Mouse (Mus musculus) kidney, postnatal 14 days (tissue): ENCODE data around the gene Ptpn23.
"Not testable (repeated sequence)": the region's sequence is repeated elsewhere in the genome, so short reads cannot be mapped to it uniquely, and the experiment has no call there.

ENCODE experiments used
- DNase-seq: peaks from one replicate; pipeline ENCODE4 v3.0.0; 2022; ENCODE audit warnings: mixed read lengths

The Ptpn23 gene

GRCm38 (mm10) chr9:110380662-110381061, 27.4 kb downstream of the Ptpn23 start:
- DNase-seq = no peak

GRCm38 (mm10) chr9:110379361-110379760, 28.7 kb downstream of the Ptpn23 start:
- no peak for DNase-seq

DNA sequence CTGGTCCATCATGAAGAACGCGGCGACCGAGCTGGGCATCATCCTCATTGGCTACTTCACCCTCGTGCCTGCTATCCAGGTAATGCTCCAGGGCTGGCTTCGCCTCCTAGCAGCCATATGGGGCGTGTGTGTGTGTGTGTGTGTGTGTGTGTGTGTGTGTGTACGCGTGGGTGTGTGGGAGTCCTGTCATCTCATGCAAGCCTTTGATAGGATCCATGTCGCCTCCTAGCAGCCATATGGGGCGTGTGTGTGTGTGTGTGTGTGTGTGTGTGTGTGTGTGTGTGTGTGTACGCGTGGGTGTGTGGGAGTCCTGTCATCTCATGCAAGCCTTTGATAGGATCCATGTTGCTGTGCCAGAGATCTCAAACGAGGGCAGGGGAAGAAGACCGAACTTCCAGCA, 30.4 kb downstream of the Ptpn23 start:
- not testable (repeated sequence) for DNase-seq

- no peak for DNase-seq
Observed at GRCm38 (mm10) chr9:110375668-110376067, 32.3 kb downstream of the Ptpn23 start.

GRCm38 (mm10) chr9:110373871-110374270, 34.1 kb downstream of the Ptpn23 start:
- no peak for DNase-seq

- no peak for DNase-seq
Observed at GRCm38 (mm10) chr9:110369860-110370259, 38.2 kb downstream of the Ptpn23 start.

- DNase-seq = peak; percentile 54
Observed at GRCm38 (mm10) chr9:110366746-110367145, 41.3 kb downstream of the Ptpn23 start.

- DNase-seq = no peak
Observed at GRCm38 (mm10) chr9:110362337-110362736, 45.7 kb downstream of the Ptpn23 start.

DNA sequence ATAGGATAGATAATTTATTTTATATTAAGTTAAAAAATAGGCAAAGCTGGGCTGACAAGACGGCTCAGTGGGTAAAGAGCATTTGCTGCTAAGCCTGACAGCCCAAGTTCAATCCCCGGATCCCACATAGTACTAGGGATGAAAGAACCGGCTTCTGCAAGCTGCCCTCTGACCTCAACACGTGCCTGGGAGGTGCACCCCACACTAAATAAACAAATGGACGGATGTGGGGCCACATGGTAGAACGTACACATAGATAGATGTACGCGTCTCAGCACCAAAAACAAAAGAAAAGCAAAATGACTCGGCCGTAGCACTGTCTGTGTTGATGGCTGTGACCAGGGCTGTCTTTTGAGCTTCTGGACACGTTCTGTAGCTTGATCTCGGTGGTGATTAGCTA, 46.7 kb downstream of the Ptpn23 start:
- DNase-seq = no peak

DNA sequence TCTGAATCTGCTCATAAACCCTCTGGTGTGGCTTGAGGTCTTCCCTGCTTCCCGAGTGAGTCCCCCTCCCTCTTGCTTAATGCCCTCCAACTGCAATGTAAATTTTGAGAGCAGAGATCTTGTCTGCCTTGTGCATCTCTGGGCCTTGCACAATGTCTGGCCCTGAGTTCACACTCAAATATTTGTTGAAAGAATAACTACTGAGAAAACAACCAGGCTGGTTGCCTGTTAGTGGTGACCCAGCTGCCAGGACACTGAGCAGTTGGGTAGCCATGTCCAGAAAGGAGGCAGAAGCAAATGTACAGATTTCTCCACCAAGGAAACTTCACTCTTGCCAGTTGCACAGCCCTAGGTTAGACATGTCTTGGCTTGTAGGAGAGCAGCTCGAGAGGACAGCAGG, 49.7 kb downstream of the Ptpn23 start:
- no peak for DNase-seq

GRCm38 (mm10) chr9:110351932-110352632, 55.9 kb downstream of the Ptpn23 start:
- DNase-seq = no peak

- DNase-seq = no peak
Observed at GRCm38 (mm10) chr9:110351350-110351749, 56.7 kb downstream of the Ptpn23 start.

- DNase-seq = peak; percentile 35
Observed at GRCm38 (mm10) chr9:110350612-110351011, 57.4 kb downstream of the Ptpn23 start.

DNA sequence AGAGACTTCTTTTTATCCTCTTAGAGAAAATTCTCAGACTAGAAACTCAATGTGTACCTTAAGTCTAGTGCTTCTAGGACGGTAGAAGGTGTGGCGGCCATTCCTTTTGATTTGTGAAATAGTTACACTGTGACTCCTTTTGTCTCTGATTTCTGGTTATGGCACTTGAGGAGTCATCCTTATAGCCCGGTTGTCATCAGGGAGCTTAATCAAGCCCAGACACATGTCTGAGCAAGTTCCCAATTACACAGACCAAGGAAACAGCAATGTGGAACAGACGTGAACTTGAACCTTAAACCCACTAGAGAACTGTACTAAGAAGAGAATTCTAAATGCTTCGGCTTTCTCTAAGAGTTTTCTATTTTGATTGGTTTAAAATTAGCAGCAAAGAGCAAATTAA, 57.8 kb downstream of the Ptpn23 start:
- DNase-seq = no peak

- DNase-seq = no peak
Observed at GRCm38 (mm10) chr9:110348899-110349298, 59.1 kb downstream of the Ptpn23 start.

- DNase-seq = no peak
Observed at GRCm38 (mm10) chr9:110345057-110345739, 62.8 kb downstream of the Ptpn23 start.

- no peak for DNase-seq
Observed at GRCm38 (mm10) chr9:110343805-110344204, 64.2 kb downstream of the Ptpn23 start.

GRCm38 (mm10) chr9:110342008-110342407, 66.0 kb downstream of the Ptpn23 start:
- DNase-seq = no peak

DNA sequence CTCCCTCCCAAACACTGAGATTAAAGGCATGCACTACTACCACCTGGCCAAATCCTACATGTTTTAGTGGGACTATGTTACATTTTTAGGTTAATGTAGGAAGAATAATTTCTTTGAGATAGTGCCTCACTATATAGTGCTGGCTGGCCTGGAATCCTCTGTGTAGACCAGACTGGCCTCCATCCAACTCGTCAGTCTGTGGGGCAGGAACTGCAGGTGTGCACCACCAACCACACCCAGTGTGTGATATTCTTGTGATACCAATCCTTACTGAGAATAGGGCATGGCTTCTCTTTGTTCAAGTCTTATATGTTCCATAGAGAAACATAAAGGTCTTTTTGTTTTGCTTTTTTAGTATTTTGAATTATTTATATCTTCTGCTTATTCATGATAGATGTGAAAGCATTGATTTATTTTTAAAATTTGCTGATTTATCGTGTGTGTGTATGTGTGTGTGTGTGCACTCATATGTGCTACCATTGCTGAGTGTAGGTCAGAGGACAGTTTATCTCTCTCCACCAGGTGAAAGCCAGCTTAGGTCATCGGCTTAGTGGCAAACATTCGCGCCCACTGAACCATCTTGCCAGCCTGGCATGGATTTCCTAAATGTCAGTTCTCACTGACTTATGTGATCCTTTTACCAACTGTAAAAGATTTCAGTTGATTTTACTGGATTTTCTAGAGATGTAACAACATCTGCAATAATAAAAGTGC, 67.8 kb downstream of the Ptpn23 start:
- DNase-seq = no peak
